Mouse (Mus musculus) B cell, adult 67 days (primary cell): ENCODE measurements around the gene Hdgfl1. TPM values are rescaled to one million over a fixed set of nuclear protein-coding genes. Genes with fewer than 3 reads are reported as not detected.

Experiments
- total RNA-seq, 2 experiments: library from RNA; stranded (reverse); gene quantifications; 4 replicates each; pipeline ENCODE4 v1.2.4; 2023

The Hdgfl1 gene
- total RNA-seq, result not detected

GRCm38 (mm10) chr13:26769955-26770354 lies at the start of gene Hdgfl1:
Gene Hdgfl1, minus strand, starts transcription at chr13:26770165.

